Mouse (Mus musculus): ENCODE results near the gene Susd2.

- TF ChIP-seq CTCF (IDR thresholded peaks at IDR 0.05): no peak
- 0 out of 2 replicates have a peak, but pooled peaks have one; percentile 14 for TF ChIP-seq EP300 (IDR thresholded peaks at IDR 0.05; ENCODE audit: insufficient read depth, low read depth, low read length)
Measured at GRCm38 (mm10) chr10:75676819-75677565, 33.2 kb upstream of the Susd2 start.

Data from heart, adult 2 months (tissue).